Mouse (Mus musculus): ENCODE results near the gene Fndc5. TPM values are rescaled to one million over a fixed set of nuclear protein-coding genes. Genes with fewer than 3 reads are reported as not detected.
A peak's percentile ranks its signal among the peaks of the same experiment; 100 is the strongest.

The Fndc5 gene
- polyA plus RNA-seq, 1 experiment from 2014 or later = 3.7 TPM

DNA sequence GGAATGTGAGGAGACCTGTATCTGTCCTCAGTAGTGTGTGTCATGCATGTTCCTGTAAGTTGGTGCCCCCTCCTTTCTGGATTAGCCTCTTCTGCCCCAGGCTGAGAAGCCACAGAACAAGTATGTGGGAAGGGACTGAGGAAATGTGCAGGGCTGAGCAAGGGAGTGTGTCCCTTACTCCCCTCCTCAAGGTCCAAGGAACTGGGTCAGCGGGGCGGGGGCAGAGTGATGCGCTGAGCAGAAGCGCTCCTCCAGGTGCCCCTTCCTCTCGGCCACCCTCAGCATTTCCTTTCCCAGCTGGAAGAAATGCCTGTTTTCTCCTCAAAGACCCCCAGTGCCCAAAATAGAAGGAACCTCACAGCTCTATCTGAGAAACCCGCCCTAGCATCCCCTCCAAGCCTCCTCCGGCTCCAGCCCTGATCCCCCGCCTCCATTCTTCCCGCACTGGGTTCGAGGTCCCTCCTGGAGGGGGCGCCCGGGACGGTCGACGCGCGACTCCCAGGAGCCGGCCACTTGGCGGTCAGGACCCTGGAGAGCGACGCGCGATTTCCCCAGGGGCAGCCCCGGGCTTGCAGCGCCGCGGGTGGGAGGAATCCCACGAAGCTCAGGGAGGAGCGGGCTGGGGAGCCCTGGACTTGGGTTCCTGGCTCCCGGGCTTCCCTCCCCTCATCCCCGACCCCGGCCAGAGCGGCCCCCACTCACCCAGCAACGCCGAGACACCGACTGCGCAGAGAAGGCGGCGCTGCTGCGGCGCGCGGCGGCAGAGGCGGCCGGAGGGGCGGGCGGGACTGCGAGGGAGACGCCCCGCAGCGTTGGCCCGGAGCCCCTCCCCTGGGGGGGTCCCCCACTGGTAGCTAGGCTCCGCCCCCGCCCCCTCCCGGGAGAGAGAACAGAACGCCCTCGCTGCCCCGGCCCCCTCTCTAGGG, 16.0 kb upstream of the Fndc5 start:
- WGBS = under 1% methylated on average over 59 of the region's 59 CpGs
- ATAC-seq (ENCODE audit: insufficient number of reproducible peaks, low FRiP score, low TSS enrichment, low read depth) = no peak
- H3K27me3 ChIP-seq (ENCODE audit: control insufficient read depth, insufficient read depth, low read length) = peaks cover 41% of the 10 kb centered on the region

DNA sequence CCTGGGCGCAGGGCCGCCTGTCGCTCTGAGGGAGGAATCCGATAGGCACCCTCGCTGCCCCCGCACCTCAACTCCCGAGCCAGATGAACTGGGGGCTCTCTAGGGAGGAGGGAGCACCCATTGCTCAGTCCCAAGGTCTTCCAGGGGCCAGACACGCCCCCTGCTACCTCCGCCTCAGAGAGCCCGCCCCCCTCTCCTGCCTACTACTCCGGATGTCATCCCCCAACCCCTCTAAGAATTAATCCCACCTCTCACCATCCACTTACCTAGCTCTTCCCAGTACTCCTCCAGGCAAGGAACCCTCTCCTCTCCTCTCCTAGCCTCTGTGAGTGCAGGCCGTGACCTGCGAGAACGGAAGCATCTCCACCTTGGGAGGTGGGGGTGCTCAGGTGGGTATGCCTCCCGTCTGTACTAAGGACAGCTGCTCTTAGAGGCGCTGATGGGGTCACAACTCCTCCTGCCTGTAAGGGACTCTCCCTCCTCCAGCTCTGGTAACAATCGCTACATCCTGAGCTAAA, 15.2 kb upstream of the Fndc5 start, which contains the start of gene Hpca:
Hpca (minus strand) TSS at position 468 of the 518 bp plus-strand sequence.
- peak within 1 kb of the TSS; percentile 71 for H3K4me2 ChIP-seq (ENCODE audit: low read depth, severe bottlenecking)
- H3K36me3 ChIP-seq (ENCODE audit: control insufficient read depth, insufficient read depth, low read length) = no peaks in the 10 kb centered on the region
- no peak within 1 kb of the TSS for H3K9ac ChIP-seq (ENCODE audit: low read length)
- no peaks in the 10 kb centered on the region for H3K9me3 ChIP-seq (ENCODE audit: control insufficient read depth, low read length)
- H3K4me3 ChIP-seq (ENCODE audit: low read depth, low read length) = peak within 1 kb of the TSS; percentile 32
- H3K4me1 ChIP-seq (ENCODE audit: control insufficient read depth, insufficient read depth, low read length) = peaks cover 14% of the 10 kb centered on the region
- no peak within 1 kb of the TSS for H3K27ac ChIP-seq (replicated peaks; ENCODE audit: low read depth, low read length)
- ATAC-seq (ENCODE audit: insufficient number of reproducible peaks, low FRiP score, low TSS enrichment, low read depth) = 0 out of 2 replicates have a peak, but pooled peaks have one; percentile 7
- DNase-seq (ENCODE audit: low spot score) = no peak
- WGBS = 2% methylated on average over 17 of the region's 17 CpGs
- peaks cover 41% of the 10 kb centered on the region for H3K27me3 ChIP-seq (ENCODE audit: control insufficient read depth, insufficient read depth, low read length)

More for the DNA sequence above, 16.0 kb upstream of the Fndc5 start:
- no peak overlapping the region for H3K27ac ChIP-seq (replicated peaks; ENCODE audit: low read depth, low read length)
- peak overlapping the region; percentile 71 for H3K4me2 ChIP-seq (ENCODE audit: low read depth, severe bottlenecking)
- H3K4me3 ChIP-seq (ENCODE audit: low read depth, low read length) = peak overlapping the region; percentile 32
- H3K9me3 ChIP-seq (ENCODE audit: control insufficient read depth, low read length) = no peaks in the 10 kb centered on the region
- H3K36me3 ChIP-seq (ENCODE audit: control insufficient read depth, insufficient read depth, low read length) = no peaks in the 10 kb centered on the region
- DNase-seq (ENCODE audit: low spot score) = peak; percentile 86
- H3K9ac ChIP-seq (ENCODE audit: low read length) = no peak overlapping the region
- peaks cover 14% of the 10 kb centered on the region for H3K4me1 ChIP-seq (ENCODE audit: control insufficient read depth, insufficient read depth, low read length)

DNA sequence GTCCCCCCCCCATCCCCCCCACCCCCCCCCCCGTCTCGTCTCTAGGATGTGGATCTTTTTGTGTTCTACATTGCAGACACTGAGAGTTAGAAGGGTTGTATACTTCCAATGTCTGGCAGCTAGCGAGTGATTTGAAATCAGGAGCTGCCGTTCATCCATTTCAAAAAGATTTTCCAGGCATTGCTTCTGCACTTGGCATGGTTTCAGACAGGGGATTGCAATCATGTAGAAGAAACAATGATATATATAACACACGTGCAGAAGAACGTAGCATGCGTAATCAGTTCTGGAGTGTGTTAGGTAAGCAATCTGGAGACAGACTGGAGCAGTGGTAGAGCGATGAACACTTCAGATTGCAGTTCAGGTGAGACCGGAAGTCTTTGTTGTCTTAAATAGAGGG, 14.7 kb upstream of the Fndc5 start:
- Histone ChIP-seq H3K27ac (replicated peaks; ENCODE audit: low read depth, low read length) (no peak overlapping the region), H3K9ac (ENCODE audit: low read length) (no peak overlapping the region), H3K4me3 (ENCODE audit: low read depth, low read length) (no peak overlapping the region), H3K27me3 (ENCODE audit: control insufficient read depth, insufficient read depth, low read length) (peaks cover 41% of the 10 kb centered on the region), H3K36me3 (ENCODE audit: control insufficient read depth, insufficient read depth, low read length) (no peaks in the 10 kb centered on the region), H3K4me2 (ENCODE audit: low read depth, severe bottlenecking) (no peak overlapping the region), H3K4me1 (ENCODE audit: control insufficient read depth, insufficient read depth, low read length) (peaks cover 14% of the 10 kb centered on the region), H3K9me3 (ENCODE audit: control insufficient read depth, low read length) (no peaks in the 10 kb centered on the region)
- ATAC-seq (ENCODE audit: insufficient number of reproducible peaks, low FRiP score, low TSS enrichment, low read depth) (no peak), DNase-seq (ENCODE audit: low spot score) (no peak)
- 38% methylated on average over 9 of the region's 9 CpGs for WGBS

DNA sequence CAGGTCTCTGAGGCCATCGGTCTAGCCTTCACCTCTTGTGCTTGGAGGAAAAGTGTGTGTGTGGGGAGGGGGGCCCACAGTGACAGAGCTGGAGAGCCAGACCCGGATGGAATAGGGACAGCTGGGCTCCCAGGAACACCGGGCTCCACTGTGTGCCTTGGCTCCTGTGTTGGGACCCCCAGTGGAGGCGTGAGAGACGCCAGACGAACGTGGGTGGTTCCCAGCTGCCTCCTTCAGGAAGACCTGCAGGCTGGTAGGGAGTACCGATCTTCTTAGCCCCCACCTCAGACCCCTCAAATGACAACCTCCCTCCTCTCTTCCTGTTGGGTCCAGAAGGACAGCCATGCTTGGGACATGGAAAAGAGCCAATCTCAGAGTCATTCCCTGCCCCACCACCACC, 14.1 kb upstream of the Fndc5 start:
- H3K4me2 ChIP-seq (ENCODE audit: low read depth, severe bottlenecking) = no peak overlapping the region
- peaks cover 41% of the 10 kb centered on the region for H3K27me3 ChIP-seq (ENCODE audit: control insufficient read depth, insufficient read depth, low read length)
- H3K9me3 ChIP-seq (ENCODE audit: control insufficient read depth, low read length) = no peaks in the 10 kb centered on the region
- no peak overlapping the region for H3K4me3 ChIP-seq (ENCODE audit: low read depth, low read length)
- no peak overlapping the region for H3K9ac ChIP-seq (ENCODE audit: low read length)
- no peak for DNase-seq (ENCODE audit: low spot score)
- H3K4me1 ChIP-seq (ENCODE audit: control insufficient read depth, insufficient read depth, low read length) = peaks cover 14% of the 10 kb centered on the region
- no peaks in the 10 kb centered on the region for H3K36me3 ChIP-seq (ENCODE audit: control insufficient read depth, insufficient read depth, low read length)
- 27% methylated on average over 8 of the region's 8 CpGs for WGBS
- no peak for ATAC-seq (ENCODE audit: insufficient number of reproducible peaks, low FRiP score, low TSS enrichment, low read depth)
- no peak overlapping the region for H3K27ac ChIP-seq (replicated peaks; ENCODE audit: low read depth, low read length)

DNA sequence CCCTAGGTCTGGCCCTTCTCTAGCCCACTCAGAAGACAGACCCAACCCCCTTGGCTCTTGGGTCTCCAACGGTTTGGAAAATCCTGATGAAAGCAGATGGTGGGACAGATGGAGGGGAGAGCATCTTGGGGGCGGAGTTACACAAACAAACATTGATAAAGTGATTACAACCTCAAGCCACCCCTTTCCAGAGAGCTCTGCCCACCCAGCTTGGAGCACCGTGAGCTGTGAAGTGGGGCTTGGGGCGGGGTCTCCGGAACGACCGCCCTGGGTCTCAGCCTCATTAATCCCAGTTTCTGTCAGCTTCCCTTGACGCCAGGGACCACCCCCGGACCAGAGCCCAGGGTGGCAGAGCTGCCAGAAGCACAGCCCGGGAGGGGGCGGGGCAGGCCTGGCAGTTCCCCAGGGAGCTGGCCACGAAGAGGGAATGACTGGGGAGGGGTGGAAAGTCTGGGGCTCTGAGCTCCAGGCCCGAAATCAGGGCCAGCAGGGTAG, 12.1 kb upstream of the Fndc5 start:
- no peak for DNase-seq (ENCODE audit: low spot score)
- 7% methylated on average over 13 of the region's 13 CpGs for WGBS

DNA sequence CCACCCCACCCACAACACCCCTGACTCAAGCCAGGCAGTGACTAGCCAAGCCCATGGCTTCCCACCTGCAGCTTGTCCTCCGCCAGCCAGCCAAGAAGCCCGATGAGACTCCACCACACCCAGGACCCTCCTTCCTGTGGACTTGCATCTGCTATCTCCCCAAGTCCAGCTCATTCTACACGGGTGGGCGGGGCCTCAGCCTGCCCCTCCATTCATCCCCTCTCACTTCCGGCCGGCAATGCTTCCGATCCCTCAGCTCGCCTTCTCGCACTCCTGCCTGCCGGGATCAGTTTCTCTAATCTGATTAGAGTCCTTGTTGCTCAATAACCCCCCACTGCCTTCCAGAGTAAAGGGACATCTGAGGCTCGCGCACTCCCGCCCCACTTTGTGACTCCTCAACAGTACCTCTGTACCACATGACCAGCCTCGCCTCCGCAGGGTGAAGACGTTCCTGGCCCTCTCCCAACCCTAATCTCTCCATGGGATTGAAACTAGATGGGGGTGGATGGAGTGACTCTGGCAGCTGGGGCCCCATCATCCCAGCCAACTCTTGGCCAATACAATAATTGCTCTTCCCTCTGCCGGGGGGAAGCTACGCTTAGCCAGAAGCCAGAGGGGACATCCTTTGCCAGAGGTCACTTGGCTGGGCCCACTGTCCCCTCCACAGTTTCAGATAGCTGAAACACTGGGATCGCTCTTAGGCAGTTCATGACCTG, 10.9 kb upstream of the Fndc5 start:
- no peaks in the 10 kb centered on the region for H3K9me3 ChIP-seq (ENCODE audit: control insufficient read depth, low read length)
- H3K27me3 ChIP-seq (ENCODE audit: control insufficient read depth, insufficient read depth, low read length) = peaks cover 29% of the 10 kb centered on the region
- H3K9ac ChIP-seq (ENCODE audit: low read length) = no peak overlapping the region
- no peak overlapping the region for H3K27ac ChIP-seq (replicated peaks; ENCODE audit: low read depth, low read length)
- no peak for ATAC-seq (ENCODE audit: insufficient number of reproducible peaks, low FRiP score, low TSS enrichment, low read depth)
- H3K4me3 ChIP-seq (ENCODE audit: low read depth, low read length) = no peak overlapping the region
- peak overlapping the region; percentile 5; the same call in 1 of the 2 replicates for H3K4me2 ChIP-seq (ENCODE audit: low read depth, severe bottlenecking)
- DNase-seq (ENCODE audit: low spot score) = no peak
- 22% methylated on average over 19 of the region's 19 CpGs for WGBS
- peaks cover 14% of the 10 kb centered on the region for H3K4me1 ChIP-seq (ENCODE audit: control insufficient read depth, insufficient read depth, low read length)
- H3K36me3 ChIP-seq (ENCODE audit: control insufficient read depth, insufficient read depth, low read length) = no peaks in the 10 kb centered on the region

More for the DNA sequence above, 12.1 kb upstream of the Fndc5 start:
- Histone ChIP-seq H3K4me3 (ENCODE audit: low read depth, low read length) (no peak overlapping the region), H3K4me1 (ENCODE audit: control insufficient read depth, insufficient read depth, low read length) (peaks cover 14% of the 10 kb centered on the region), H3K9ac (ENCODE audit: low read length) (no peak overlapping the region), H3K36me3 (ENCODE audit: control insufficient read depth, insufficient read depth, low read length) (no peaks in the 10 kb centered on the region), H3K27ac (replicated peaks; ENCODE audit: low read depth, low read length) (no peak overlapping the region), H3K9me3 (ENCODE audit: control insufficient read depth, low read length) (no peaks in the 10 kb centered on the region), H3K4me2 (ENCODE audit: low read depth, severe bottlenecking) (0 out of 2 replicates have a peak overlapping the region, but pooled peaks have one; percentile 14), H3K27me3 (ENCODE audit: control insufficient read depth, insufficient read depth, low read length) (peaks cover 39% of the 10 kb centered on the region)
- no peak for ATAC-seq (ENCODE audit: insufficient number of reproducible peaks, low FRiP score, low TSS enrichment, low read depth)

DNA sequence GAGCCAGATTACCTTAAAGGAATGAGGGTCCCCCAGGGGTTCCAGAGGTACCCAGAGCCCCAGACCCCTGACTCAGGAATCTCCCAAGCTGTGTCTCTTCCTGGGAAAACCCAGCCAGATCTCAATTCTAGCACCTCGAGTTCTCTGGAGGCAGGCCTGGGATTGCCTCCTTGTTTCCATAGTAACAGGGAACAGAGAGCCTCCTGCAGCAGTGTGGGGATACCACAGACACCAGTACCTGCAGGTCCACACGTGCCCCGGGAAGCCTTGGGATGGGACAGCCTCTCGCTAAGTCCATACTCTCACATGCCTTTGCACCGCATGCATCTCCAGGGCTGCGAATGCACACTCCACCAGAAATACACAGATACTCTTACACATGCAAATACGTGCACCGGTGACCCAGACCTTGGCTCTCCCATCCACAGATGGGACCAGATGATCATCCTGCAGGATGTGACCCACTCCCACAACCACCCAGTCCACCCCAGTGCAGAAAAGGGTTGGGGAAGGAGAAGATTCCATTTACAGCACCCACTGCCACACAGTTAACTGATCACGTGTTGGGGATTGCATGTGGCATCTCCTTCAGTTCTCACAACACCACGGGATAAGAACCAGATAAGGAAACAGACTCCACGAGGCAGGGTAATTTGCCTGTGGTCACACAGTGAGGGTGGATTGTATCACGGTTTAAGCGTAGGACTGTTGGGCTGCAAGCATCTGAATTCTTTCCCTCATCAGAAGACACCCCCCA, 8.0 kb upstream of the Fndc5 start:
- WGBS = 61% methylated on average over 13 of the region's 13 CpGs
- peaks cover 6% of the 10 kb centered on the region for H3K4me1 ChIP-seq (ENCODE audit: control insufficient read depth, insufficient read depth, low read length)
- H3K27ac ChIP-seq (replicated peaks; ENCODE audit: low read depth, low read length) = no peak overlapping the region
- no peak overlapping the region for H3K4me2 ChIP-seq (ENCODE audit: low read depth, severe bottlenecking)
- H3K27me3 ChIP-seq (ENCODE audit: control insufficient read depth, insufficient read depth, low read length) = peaks cover 2% of the 10 kb centered on the region; the same call in 1 of the 2 replicates
- no peak for ATAC-seq (ENCODE audit: insufficient number of reproducible peaks, low FRiP score, low TSS enrichment, low read depth)
- no peaks in the 10 kb centered on the region for H3K9me3 ChIP-seq (ENCODE audit: control insufficient read depth, low read length)
- H3K9ac ChIP-seq (ENCODE audit: low read length) = no peak overlapping the region
- no peak overlapping the region for H3K4me3 ChIP-seq (ENCODE audit: low read depth, low read length)
- H3K36me3 ChIP-seq (ENCODE audit: control insufficient read depth, insufficient read depth, low read length) = no peaks in the 10 kb centered on the region
- no peak for DNase-seq (ENCODE audit: low spot score)

Data from limb, embryonic 11.5 days (tissue).